Mouse (Mus musculus): ENCODE data around the gene Atp8b3.

DNA sequence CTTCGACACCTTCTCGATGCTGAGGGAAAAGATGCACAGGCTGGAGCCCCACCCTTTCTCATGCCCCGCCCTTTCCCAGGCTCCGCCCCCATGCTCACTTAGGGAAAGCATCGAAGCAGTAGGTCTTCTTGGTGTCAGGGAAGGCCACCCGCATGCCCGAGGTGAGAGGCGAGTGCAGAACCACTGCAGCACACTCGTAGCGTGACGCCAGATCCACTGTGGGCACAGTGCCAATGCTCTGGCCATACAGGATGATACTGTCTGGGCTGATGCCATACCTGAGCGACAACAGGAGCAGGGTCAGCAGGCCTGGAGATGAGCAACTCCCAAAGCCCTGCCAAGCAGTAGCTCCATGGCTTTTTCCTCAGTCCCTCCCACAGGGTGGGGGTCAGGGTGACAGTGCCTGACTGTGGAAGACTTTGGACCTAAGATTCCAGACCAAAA is 45.1 kb upstream of the Atp8b3 start:
- TF ChIP-seq GATA1 (IDR thresholded peaks at IDR 0.05; ENCODE audit: low read length), result no peak
- no peak for TF ChIP-seq TAL1 (IDR thresholded peaks at IDR 0.05; ENCODE audit: low read length)

All from erythroblast, embryonic 14.5 days (primary cell).